ENCODE assay signal across 15 mouse cellular contexts in genomic region chr3:21813401-21813800, GRCm38 (mm10).
"Had no signal": no experiment of that assay in that cellular context is flagged by ENCODE, and none has a peak within 500 bp of the region (broad histone marks: within the 10 kb centered on the region; RNA-seq: fewer than 3 reads in every experiment).

No protein-coding gene starts in this region.

- H3K4me1 ChIP-seq: liver, embryonic 13.5 days; stomach, embryonic 15.5 days had no signal

- H3K36me3 ChIP-seq: liver, embryonic 13.5 days; stomach, embryonic 15.5 days had no signal

- H3K27ac ChIP-seq: layer of hippocampus, adult 2 months; liver, embryonic 13.5 days; macrophage; stomach, embryonic 15.5 days had no signal

- H3K4me3 ChIP-seq: layer of hippocampus, adult 2 months; liver, embryonic 13.5 days; megakaryocyte, embryonic 14.5 days; stomach, embryonic 15.5 days had no signal

- H3K27me3 ChIP-seq: liver, embryonic 13.5 days; megakaryocyte, embryonic 14.5 days; stomach, embryonic 15.5 days had no signal

- ATAC-seq: intestine, postnatal 0 days; liver, postnatal 0 days; midbrain, embryonic 16.5 days had no signal

- DNase-seq: kidney, adult 8-10 months; kidney, postnatal 36 days; liver; liver, embryonic 13.5 days; liver, postnatal 0 days; right cerebral cortex, postnatal 14 days; thymus, adult 2 months; thymus, postnatal 25 days had no signal

- H3K9me3 ChIP-seq: liver, embryonic 13.5 days; stomach, embryonic 15.5 days had no signal

- H3K9ac ChIP-seq: liver, embryonic 13.5 days; liver, postnatal 0 days; stomach, embryonic 15.5 days had no signal

- H3K4me2 ChIP-seq: liver, embryonic 13.5 days; midbrain, embryonic 11.5 days; stomach, embryonic 15.5 days had no signal
